Mouse (Mus musculus): Measurements from ENCODE around the gene Olfr355. TPM values are rescaled to one million over a fixed set of nuclear protein-coding genes. Genes with fewer than 3 reads are reported as not detected.

The Olfr355 gene
- polyA plus RNA-seq (2014; fragmentation: Nextera tagmentation; extraction: Ambion mirVana): not detected in 2 replicates

GRCm38 (mm10) chr2:36928797-36929196 lies at the start of gene Olfr355:
Gene Olfr355 (minus strand): TSS chr2:36928897.
- Histone ChIP-seq H3K4me2 (ENCODE audit: low read depth) (no peak within 1 kb of the TSS), H3K4me3 (ENCODE audit: low read depth, low read length) (no peak within 1 kb of the TSS), H3K27ac (ENCODE audit: low read depth, low read length) (no peak within 1 kb of the TSS), H3K9me3 (ENCODE audit: control insufficient read depth, low read length) (no peaks in the 10 kb centered on the region), H3K36me3 (ENCODE audit: control insufficient read depth, insufficient read depth, low read length) (no peaks in the 10 kb centered on the region), H3K4me1 (ENCODE audit: control insufficient read depth, insufficient read depth, low read length) (no peaks in the 10 kb centered on the region), H3K9ac (ENCODE audit: low read length) (no peak within 1 kb of the TSS), H3K27me3 (ENCODE audit: control insufficient read depth, insufficient read depth, low read length) (no peaks in the 10 kb centered on the region)
- DNase-seq (ENCODE audit: low spot score) (no peak), ATAC-seq (ENCODE audit: insufficient read depth, low FRiP score, low TSS enrichment) (no peak)

DNA sequence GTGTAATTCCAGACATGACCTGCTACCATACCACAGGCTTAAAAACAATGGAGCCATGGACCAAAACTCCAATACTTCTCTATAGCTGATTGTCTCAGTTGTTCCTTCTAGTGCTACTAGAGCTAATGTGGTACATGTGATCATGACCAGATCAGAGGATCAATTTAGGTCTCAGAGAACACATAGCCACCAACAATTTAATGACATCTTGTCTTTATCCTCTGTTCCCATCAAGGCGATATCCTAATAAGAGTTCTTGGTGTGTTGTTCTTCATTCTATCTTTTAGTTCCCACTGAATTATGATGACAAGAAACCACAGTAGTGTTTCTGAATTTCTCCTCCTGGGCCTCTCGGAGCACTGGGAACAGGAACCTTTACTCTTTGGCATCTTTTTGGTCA lies 8.1 kb upstream of the Olfr355 start, which contains the start of gene Olfr356:
Gene Olfr356, plus strand, starts transcription at position 301 of the 400 bp plus-strand sequence.
- WGBS: 82% methylated on average over 2 of the region's 2 CpGs
- ATAC-seq (ENCODE audit: insufficient read depth, low FRiP score, low TSS enrichment): no peak
- Histone ChIP-seq H3K9ac (ENCODE audit: low read length) (no peak within 1 kb of the TSS), H3K4me2 (ENCODE audit: low read depth) (no peak within 1 kb of the TSS), H3K27ac (ENCODE audit: low read depth, low read length) (no peak within 1 kb of the TSS), H3K36me3 (ENCODE audit: control insufficient read depth, insufficient read depth, low read length) (no peaks in the 10 kb centered on the region), H3K4me1 (ENCODE audit: control insufficient read depth, insufficient read depth, low read length) (no peaks in the 10 kb centered on the region), H3K27me3 (ENCODE audit: control insufficient read depth, insufficient read depth, low read length) (no peaks in the 10 kb centered on the region), H3K9me3 (ENCODE audit: control insufficient read depth, low read length) (no peaks in the 10 kb centered on the region; the same call in 1 of the 2 replicates), H3K4me3 (ENCODE audit: low read depth, low read length) (no peak within 1 kb of the TSS)
- no peak for DNase-seq (ENCODE audit: low spot score)

DNA sequence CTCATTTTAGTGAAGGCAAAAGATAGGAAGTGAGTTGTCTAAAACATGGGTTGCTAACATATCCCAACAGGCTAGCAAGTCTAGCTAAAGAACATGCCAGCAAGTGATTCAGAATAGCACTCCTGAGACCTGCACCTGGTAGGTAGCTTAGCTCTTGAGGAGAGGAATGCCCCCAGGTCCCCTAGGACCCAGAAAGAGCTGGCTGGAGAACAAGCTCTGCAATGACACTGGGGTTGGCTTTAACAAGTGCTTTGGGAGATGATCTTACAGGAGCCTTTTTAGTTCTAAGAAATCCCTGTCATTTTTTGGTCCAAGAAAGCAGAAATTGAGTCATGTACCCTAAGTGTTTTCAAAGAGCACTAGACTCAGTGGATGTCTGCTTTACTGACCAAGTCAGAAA lies 23.3 kb downstream of the Olfr355 start, which contains the start of gene Olfr354:
Gene Olfr354, plus strand, starts transcription at position 301 of the 400 bp plus-strand sequence.
- H3K36me3 ChIP-seq (ENCODE audit: control insufficient read depth, insufficient read depth, low read length): no peaks in the 10 kb centered on the region
- no peaks in the 10 kb centered on the region for H3K27me3 ChIP-seq (ENCODE audit: control insufficient read depth, insufficient read depth, low read length)
- H3K4me2 ChIP-seq (ENCODE audit: low read depth): no peak within 1 kb of the TSS
- H3K4me1 ChIP-seq (ENCODE audit: control insufficient read depth, insufficient read depth, low read length): no peaks in the 10 kb centered on the region
- DNase-seq (ENCODE audit: low spot score) (no peak), ATAC-seq (ENCODE audit: insufficient read depth, low FRiP score, low TSS enrichment) (no peak)
- no peak within 1 kb of the TSS for H3K4me3 ChIP-seq (ENCODE audit: low read depth, low read length)
- peaks cover 4% of the 10 kb centered on the region for H3K9me3 ChIP-seq (ENCODE audit: control insufficient read depth, low read length)
- no peak within 1 kb of the TSS for H3K27ac ChIP-seq (ENCODE audit: low read depth, low read length)
- no peak within 1 kb of the TSS for H3K9ac ChIP-seq (ENCODE audit: low read length)

- no peak overlapping the region for H3K27ac ChIP-seq (ENCODE audit: low read depth, low read length)
- H3K27me3 ChIP-seq (ENCODE audit: control insufficient read depth, insufficient read depth, low read length): no peaks in the 10 kb centered on the region
- no peak overlapping the region for H3K9ac ChIP-seq (ENCODE audit: low read length)
- no peak overlapping the region for H3K4me3 ChIP-seq (ENCODE audit: low read depth, low read length)
- H3K9me3 ChIP-seq (ENCODE audit: control insufficient read depth, low read length): peaks cover 3% of the 10 kb centered on the region; the same call in 1 of the 2 replicates
- ATAC-seq (ENCODE audit: insufficient read depth, low FRiP score, low TSS enrichment) (no peak), DNase-seq (ENCODE audit: low spot score) (no peak)
- H3K4me2 ChIP-seq (ENCODE audit: low read depth): no peak overlapping the region
- no peaks in the 10 kb centered on the region for H3K36me3 ChIP-seq (ENCODE audit: control insufficient read depth, insufficient read depth, low read length)
- no peaks in the 10 kb centered on the region for H3K4me1 ChIP-seq (ENCODE audit: control insufficient read depth, insufficient read depth, low read length)
These were observed 31.6 kb downstream of the Olfr355 start for GRCm38 (mm10) chr2:36897114-36897513.

- Histone ChIP-seq H3K36me3 (ENCODE audit: control insufficient read depth, insufficient read depth, low read length) (no peaks in the 10 kb centered on the region), H3K9ac (ENCODE audit: low read length) (no peak within 1 kb of the TSS)
- no peak for ATAC-seq (ENCODE audit: insufficient read depth, low FRiP score, low TSS enrichment)
These were observed 35.9 kb downstream of the Olfr355 start, which contains the start of gene Olfr353 for GRCm38 (mm10) chr2:36892836-36893235. Gene Olfr353 (minus strand): TSS chr2:36892936.

More at GRCm38 (mm10) chr2:36892836-36893235, 35.9 kb downstream of the Olfr355 start, which contains the start of gene Olfr353:
- DNase-seq (ENCODE audit: low spot score): no peak
- Histone ChIP-seq H3K4me3 (ENCODE audit: low read depth, low read length) (no peak within 1 kb of the TSS), H3K4me2 (ENCODE audit: low read depth) (no peak within 1 kb of the TSS), H3K4me1 (ENCODE audit: control insufficient read depth, insufficient read depth, low read length) (no peaks in the 10 kb centered on the region), H3K27ac (ENCODE audit: low read depth, low read length) (no peak within 1 kb of the TSS), H3K27me3 (ENCODE audit: control insufficient read depth, insufficient read depth, low read length) (no peaks in the 10 kb centered on the region), H3K9me3 (ENCODE audit: control insufficient read depth, low read length) (peaks cover 3% of the 10 kb centered on the region; the same call in 1 of the 2 replicates)

Other genes with a start within 250 kb of the Olfr355 start
- gene Olfr346, start 243.1 kb downstream of the Olfr355 start, polyA plus RNA-seq (2014; fragmentation: Nextera tagmentation; extraction: Ambion mirVana): not detected in 2 replicates
- gene Olfr347, start 197.0 kb downstream of the Olfr355 start, polyA plus RNA-seq (2014; fragmentation: Nextera tagmentation; extraction: Ambion mirVana): not detected in 2 replicates
- gene Olfr348, start 144.6 kb downstream of the Olfr355 start, polyA plus RNA-seq (2014; fragmentation: Nextera tagmentation; extraction: Ambion mirVana): not detected in 2 replicates
- not detected in 2 replicates for gene Olfr50, start 138.4 kb downstream of the Olfr355 start, polyA plus RNA-seq (2014; fragmentation: Nextera tagmentation; extraction: Ambion mirVana)
- not detected in 2 replicates for gene Olfr3, start 111.9 kb downstream of the Olfr355 start, polyA plus RNA-seq (2014; fragmentation: Nextera tagmentation; extraction: Ambion mirVana)
- gene Olfr350, start 82.6 kb downstream of the Olfr355 start, polyA plus RNA-seq (2014; fragmentation: Nextera tagmentation; extraction: Ambion mirVana): not detected in 2 replicates
- gene Olfr351, start 66.2 kb downstream of the Olfr355 start, polyA plus RNA-seq (2014; fragmentation: Nextera tagmentation; extraction: Ambion mirVana): not detected in 2 replicates
- gene Olfr352, start 60.4 kb downstream of the Olfr355 start, polyA plus RNA-seq (2014; fragmentation: Nextera tagmentation; extraction: Ambion mirVana): not detected in 2 replicates
- gene Olfr353, start 36.0 kb downstream of the Olfr355 start, polyA plus RNA-seq (2014; fragmentation: Nextera tagmentation; extraction: Ambion mirVana): not detected in 2 replicates
- gene Olfr354, start 23.2 kb downstream of the Olfr355 start, polyA plus RNA-seq (2014; fragmentation: Nextera tagmentation; extraction: Ambion mirVana): not detected in 2 replicates
- not detected in 2 replicates for gene Olfr356, start 8.2 kb upstream of the Olfr355 start, polyA plus RNA-seq (2014; fragmentation: Nextera tagmentation; extraction: Ambion mirVana)
- gene Olfr357, start 64.9 kb upstream of the Olfr355 start, polyA plus RNA-seq (2014; fragmentation: Nextera tagmentation; extraction: Ambion mirVana): not detected in 2 replicates
- not detected in 2 replicates for gene Olfr358, start 80.4 kb upstream of the Olfr355 start, polyA plus RNA-seq (2014; fragmentation: Nextera tagmentation; extraction: Ambion mirVana)
- not detected in 2 replicates for gene Olfr360, start 136.8 kb upstream of the Olfr355 start, polyA plus RNA-seq (2014; fragmentation: Nextera tagmentation; extraction: Ambion mirVana)
- gene Olfr361, start 160.4 kb upstream of the Olfr355 start, polyA plus RNA-seq (2014; fragmentation: Nextera tagmentation; extraction: Ambion mirVana): not detected in 2 replicates
- gene Olfr362, start 189.0 kb upstream of the Olfr355 start, polyA plus RNA-seq (2014; fragmentation: Nextera tagmentation; extraction: Ambion mirVana): not detected in 2 replicates
- not detected in 2 replicates for gene Olfr364-ps1, start 210.4 kb upstream of the Olfr355 start, polyA plus RNA-seq (2014; fragmentation: Nextera tagmentation; extraction: Ambion mirVana)

Measured in neural tube, embryonic 11.5 days (tissue).